Mouse (Mus musculus): ENCODE data around the gene Mtfr2.

Gene Mtfr2

GRCm38 (mm10) chr10:20379071-20379735 lies 31.6 kb downstream of the Mtfr2 start:
- DNase-seq (ENCODE audit: low read depth, low spot score): no peak

- no peak for DNase-seq (ENCODE audit: low read depth, low spot score)
Measured at GRCm38 (mm10) chr10:20380798-20381197, 33.2 kb downstream of the Mtfr2 start.

GRCm38 (mm10) chr10:20381352-20381751 lies 33.8 kb downstream of the Mtfr2 start:
- DNase-seq (ENCODE audit: low read depth, low spot score): no peak

GRCm38 (mm10) chr10:20382807-20383419 lies 35.3 kb downstream of the Mtfr2 start:
- no peak for DNase-seq (ENCODE audit: low read depth, low spot score)

GRCm38 (mm10) chr10:20390568-20390967 lies 43.0 kb downstream of the Mtfr2 start:
- DNase-seq (ENCODE audit: low read depth, low spot score): no peak

GRCm38 (mm10) chr10:20394815-20395214 lies 47.2 kb downstream of the Mtfr2 start:
- no peak for DNase-seq (ENCODE audit: low read depth, low spot score)

GRCm38 (mm10) chr10:20395778-20396177 lies 48.2 kb downstream of the Mtfr2 start:
- DNase-seq (ENCODE audit: low read depth, low spot score): no peak

GRCm38 (mm10) chr10:20398224-20398623 lies 50.7 kb downstream of the Mtfr2 start:
- no peak for DNase-seq (ENCODE audit: low read depth, low spot score)

GRCm38 (mm10) chr10:20398641-20399390 lies 51.2 kb downstream of the Mtfr2 start:
- no peak for DNase-seq (ENCODE audit: low read depth, low spot score)

- DNase-seq (ENCODE audit: low read depth, low spot score): no peak
Measured at GRCm38 (mm10) chr10:20400406-20400805, 52.8 kb downstream of the Mtfr2 start.

- DNase-seq (ENCODE audit: low read depth, low spot score): no peak
Measured at GRCm38 (mm10) chr10:20402941-20403340, 55.4 kb downstream of the Mtfr2 start.

GRCm38 (mm10) chr10:20405471-20405870 lies 57.9 kb downstream of the Mtfr2 start:
- DNase-seq (ENCODE audit: low read depth, low spot score): peak; percentile 23

- no peak for DNase-seq (ENCODE audit: low read depth, low spot score)
Measured at GRCm38 (mm10) chr10:20408336-20408735, 60.8 kb downstream of the Mtfr2 start.

- no peak for DNase-seq (ENCODE audit: low read depth, low spot score)
Measured at GRCm38 (mm10) chr10:20409181-20409580, 61.6 kb downstream of the Mtfr2 start.
